Mouse (Mus musculus): ENCODE measurements around the gene Ttc19.
"Not testable (repeated sequence)": the region's sequence is repeated elsewhere in the genome, so short reads cannot be mapped to it uniquely, and the experiment has no call there.

Ttc19 gene

DNA sequence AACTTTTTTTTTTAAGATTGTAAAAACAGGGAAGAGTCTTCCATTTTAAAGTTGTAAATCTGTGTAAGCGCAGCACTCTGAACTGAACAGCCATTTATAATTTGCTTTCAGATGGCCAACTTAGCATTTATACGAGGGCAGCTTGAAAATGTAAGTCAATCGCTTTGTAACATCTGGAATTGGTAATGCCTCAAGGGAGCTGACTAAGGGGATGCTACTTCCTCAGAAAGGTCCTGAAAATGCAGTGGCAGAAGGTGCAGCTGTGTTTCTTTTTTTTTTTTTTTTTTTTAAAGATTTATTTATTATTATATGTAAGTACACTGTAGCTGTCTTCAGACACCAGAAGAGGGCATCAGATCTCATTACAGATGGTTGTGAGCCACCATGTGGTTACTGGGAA lies 2.7 kb downstream of the Ttc19 start:
- not testable (repeated sequence) for DNase-seq (ENCODE audit: low spot score)

DNA sequence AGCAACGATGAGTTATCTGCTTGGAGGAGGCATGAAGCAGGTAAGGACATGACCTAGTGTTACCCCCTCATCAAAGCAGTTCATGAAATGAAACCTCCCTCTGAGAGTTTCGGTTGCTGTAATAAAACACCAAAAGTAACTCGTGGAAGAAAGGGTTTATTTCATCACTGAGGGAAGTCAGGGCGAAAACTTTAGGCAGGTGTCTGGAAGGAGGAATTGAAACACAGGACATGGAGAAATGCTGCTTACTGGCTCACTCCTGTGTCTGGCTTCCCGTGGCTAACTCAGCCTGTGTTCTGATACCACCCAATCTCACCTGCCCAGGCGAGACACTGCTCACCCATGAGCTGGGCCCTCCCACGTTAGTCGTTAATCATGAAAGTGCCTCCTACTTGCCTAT lies 3.7 kb downstream of the Ttc19 start:
- DNase-seq (ENCODE audit: low spot score): no peak

DNA sequence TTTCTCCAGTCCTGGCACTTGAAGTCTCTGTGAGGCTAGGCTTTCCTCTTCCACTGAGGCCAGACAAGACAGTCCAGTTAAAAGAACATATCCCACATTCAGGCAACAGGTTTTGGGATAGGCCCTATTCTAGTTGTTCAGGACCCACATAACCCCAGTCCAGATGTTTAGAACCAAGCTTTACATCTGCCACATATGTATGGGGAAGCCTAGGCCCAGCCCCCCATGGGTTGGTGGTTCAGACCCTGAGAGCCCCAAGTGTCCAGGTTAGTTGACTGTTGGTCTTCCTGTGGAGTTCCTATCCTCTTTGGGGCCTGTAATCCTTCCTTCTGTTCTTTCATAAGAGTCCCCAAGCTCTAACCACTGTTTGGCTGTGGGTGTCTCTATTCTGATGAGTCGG lies 6.4 kb downstream of the Ttc19 start:
- DNase-seq (ENCODE audit: low spot score): no peak

DNA sequence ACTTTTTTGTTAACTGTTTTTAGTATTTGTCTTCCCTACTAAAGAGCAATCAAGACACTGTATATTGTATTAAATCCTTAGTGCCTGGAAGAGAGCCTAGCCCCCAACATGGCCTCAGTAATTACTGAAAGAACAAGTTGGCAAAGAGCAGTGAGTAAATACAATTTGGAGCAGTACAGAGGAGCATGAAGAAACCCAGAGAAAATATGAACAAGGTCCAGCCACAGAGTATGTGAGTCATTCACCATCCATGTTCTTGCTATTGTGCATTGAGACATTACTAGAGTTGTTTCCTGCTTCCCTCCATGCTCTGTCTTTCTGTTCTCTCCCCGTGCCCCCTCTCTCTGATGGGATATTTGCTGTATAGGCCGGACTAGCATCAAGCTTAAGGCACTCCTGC lies 12.8 kb downstream of the Ttc19 start:
- no peak for DNase-seq (ENCODE audit: low spot score)

DNA sequence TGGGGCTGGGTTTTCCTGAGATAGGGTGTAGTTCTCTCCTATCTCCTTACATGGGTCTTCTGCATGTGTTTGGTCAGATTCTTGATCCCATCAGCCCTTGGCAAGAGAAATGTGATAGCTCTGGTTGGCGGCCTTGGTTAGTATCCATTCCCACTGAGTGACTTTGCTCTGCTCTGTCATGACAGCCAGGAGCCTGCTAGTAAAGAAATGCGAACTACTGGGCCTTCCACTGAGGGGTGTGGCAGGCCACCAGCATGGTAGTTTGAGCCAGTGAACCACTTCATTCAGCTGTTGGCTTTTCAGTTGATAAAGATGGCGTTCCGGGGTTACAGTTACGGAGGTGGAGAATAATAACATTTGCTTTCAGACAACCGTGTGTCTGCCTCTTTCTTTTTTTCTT lies 17.6 kb downstream of the Ttc19 start:
- DNase-seq (ENCODE audit: low spot score): no peak

DNA sequence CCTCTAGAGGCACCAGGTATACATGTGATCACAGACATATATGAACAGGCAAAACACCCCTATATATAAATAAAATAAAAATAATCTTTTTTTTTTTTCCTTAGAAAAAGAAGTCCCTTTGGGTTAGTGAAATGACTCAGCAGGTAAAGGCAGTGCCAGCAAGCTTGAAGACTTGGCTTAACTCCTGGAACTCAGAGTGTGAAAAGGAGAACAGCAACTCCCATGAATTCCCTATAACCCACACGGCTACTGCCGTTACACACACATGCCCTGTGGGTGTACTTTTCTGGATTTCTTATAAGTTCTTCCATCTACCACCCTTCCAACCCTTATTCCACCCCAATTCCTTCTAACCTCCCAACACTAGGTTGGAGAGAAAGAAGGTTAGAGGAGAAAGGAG lies 24.6 kb downstream of the Ttc19 start:
- no peak for DNase-seq (ENCODE audit: low spot score)

DNA sequence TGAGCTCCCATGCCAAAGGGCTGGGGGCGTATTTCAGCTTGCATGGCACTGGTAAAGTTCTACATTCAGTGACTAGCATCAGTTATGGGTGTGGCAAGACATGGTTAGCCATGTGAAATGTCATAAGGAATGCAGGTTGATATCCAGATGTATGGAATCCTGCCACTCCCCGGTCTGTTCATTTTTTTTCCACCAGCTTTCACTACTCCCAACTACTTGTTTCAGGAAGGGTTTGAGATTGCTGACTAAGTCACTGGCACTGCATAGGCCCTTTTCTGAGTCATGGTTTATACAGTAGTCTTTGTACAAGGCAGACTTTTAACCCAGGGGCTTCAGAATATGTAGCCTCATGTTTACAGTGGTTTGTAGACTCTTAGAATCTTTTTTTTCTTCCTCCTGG lies 28.0 kb downstream of the Ttc19 start:
- no peak for DNase-seq (ENCODE audit: low spot score)

DNA sequence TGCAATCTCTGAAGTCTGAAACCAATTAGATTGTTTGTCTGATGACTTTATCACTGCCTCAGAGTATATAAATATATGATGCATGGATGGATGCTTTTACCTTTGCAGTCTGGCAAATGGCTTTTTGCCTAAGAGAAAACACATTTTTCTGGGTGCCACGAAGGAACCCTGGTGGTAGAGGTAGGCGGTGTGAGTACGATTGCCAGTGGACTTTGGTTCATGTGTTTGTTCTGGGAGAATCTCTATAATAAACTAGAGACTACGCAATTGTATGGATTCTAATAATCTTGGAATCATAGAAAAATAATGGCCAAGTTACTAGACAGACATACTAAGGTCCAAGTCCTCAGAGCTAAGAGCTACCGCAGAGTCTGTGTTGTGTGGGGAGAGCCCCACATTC lies 33.7 kb downstream of the Ttc19 start:
- no peak for DNase-seq (ENCODE audit: low spot score)

DNA sequence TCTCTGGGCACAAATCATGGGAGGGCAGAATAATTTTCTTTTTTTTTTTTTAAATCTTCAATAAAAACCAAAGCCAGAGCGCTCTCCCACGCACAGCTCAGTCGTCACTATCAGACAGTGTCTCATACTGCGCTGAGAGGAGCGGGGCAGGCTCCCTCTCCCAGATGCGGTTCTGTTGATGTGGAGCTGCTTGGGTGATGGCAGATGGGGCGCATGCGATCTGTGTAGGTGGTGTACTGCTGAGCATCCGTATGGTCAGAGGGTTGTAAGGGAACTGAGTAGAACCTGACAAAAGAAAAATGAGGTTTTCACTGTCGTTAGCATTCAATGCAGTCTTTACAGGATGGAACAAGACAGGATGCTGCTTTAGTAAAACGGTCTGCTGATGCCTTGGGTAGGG lies 36.5 kb downstream of the Ttc19 start:
- DNase-seq (ENCODE audit: low spot score): peak; percentile 69

DNA sequence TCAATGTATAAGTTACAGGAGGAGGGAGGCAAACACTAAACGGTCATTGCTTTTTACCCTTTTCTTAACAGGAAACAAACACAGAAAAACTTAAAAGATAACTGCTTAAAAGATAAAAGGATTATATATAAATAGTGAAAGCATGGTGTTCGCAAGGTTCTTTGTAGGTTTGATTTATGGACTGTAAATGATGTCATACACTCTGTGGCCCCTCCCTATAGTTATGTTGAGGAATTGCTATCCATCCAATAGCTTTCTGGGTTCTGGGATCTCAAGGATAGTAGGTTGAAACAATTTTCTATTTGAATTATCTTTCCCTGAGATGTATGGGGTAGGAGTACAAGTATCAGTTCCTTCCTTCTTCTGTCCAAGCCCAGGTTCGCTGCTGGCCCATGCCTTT lies 38.8 kb downstream of the Ttc19 start:
- no peak for DNase-seq (ENCODE audit: low spot score)

DNA sequence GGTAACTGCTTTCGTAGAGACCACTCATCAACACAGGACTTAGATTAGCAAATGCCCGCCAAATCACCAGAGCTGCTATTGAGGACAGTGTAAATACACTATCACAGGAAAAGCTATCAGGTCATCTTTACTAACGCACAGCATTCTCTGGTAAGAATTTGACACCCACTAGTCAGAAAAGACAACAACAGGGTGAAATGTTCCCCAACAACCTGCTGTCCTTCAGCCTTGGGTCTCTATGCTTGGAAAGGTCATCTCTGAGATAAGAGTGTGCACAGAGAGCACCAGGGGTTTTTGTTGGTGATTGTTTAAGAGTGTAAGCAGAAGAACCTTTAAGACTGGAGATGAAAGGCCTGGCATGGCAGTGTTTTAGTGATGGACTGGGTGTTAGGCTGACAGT lies 42.4 kb downstream of the Ttc19 start:
- DNase-seq (ENCODE audit: low spot score): no peak

DNA sequence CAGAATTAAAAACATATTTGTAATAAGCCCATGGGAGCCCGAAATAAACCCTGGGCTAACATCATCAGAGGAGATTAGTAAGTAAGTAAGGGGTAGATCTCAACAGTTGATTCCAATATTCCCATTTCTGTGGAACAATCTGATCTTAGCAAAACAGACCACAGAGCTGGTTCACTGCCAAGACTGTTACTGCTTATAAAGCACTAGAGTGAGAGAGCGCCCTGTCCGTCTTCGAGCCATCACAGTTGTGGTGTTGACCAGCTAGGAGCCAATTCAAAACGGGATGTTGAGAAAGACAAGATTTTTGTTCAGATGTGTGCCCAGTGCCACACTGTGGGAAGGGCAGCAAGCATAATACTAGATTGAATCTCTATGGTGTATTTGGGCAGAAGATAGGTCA lies 49.9 kb downstream of the Ttc19 start:
- DNase-seq (ENCODE audit: low spot score): no peak

DNA sequence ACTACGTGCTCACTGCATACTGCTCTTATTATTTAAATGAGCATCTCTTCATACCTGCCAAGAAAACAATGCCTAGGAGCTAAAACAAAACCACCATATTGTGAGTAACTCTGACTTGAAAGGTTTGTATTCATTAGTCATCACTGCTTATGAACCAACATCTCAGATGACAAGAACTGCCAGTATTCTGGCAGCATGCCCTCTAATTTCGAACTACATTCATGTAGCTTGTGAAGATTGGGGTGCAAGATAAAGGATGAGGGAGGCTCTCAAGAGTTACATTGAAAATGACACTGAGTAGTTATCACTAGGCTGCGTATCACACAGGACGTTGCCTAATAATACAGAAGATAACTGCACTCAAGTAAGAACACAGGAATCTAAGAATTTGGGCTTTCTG lies 51.0 kb downstream of the Ttc19 start:
- no peak for DNase-seq (ENCODE audit: low spot score)

DNA sequence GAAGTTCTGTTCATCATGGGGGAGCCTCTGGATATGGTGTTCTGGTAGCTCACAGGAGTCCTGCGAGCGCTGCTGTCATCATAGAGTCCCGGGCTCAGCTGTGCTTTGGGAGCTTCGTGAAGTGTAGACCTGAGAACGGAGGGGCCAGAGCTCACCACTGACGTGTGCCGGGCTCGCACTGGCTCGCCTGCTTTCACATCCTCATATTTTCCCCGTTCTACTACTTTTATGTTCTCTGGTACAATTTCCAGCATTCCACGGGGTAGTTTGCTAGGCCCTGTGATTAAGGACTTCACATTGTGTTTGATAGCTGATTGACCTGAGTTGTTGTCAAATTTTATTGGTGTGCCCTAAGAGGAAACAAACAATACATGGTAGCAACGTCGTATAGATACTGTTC lies 61.7 kb downstream of the Ttc19 start:
- DNase-seq (ENCODE audit: low spot score): no peak

DNA sequence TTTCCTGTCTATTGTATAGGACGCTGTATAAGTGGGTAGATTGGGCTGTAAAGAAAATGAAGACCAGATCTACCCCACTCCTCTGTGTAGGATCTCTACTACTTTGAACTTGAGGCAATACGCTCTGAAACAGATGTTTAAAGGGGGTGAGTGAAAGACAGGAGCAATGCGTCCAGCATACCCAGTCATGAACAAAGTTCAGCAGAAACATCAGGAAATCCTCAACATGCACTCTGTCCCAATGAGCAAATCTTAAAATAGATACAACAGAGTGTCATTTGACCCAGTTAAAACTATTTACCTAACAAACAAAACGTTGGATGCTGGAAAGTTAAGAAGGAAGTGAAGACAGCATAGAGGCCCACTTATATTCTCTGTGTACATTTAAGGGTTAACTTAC lies 70.7 kb downstream of the Ttc19 start:
- DNase-seq (ENCODE audit: low spot score): no peak

DNA sequence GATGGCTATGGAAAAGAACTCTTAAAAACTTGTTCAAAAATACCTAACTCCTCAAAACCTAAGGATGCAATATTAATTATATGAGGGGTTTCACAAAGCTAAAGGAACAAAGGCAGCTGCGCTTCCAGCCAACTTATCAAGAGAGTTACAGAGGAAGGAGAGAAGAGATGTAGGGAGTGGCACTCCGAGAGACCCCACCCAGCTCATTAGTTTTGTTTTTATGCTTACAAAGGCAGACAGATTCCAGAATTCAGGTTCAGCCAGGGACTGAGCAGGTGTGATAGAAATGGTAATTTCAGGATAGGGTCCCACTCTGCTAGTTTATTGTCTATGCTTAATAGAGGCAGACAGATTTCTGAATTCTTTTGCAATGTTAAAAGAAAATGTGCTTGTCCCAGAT lies 73.9 kb downstream of the Ttc19 start:
- no peak for DNase-seq (ENCODE audit: low spot score)

DNA sequence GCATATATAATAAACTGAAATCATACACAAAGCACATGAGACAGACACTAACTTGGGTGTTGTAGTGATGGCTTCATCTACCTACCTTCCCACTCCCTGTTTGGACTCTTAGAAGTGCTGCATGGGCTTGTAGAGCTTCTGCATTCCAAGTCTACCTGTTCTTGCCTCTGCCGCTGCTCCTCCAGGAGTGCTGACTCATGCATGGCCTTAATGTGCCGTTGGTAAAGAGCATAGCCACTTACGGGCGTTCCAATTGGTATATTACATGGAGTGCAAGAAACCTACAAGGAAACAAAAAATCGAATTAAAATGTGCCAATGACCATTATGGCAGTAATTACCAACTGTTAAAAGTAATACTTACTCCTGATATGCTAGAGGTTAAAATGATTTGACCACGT lies 85.6 kb downstream of the Ttc19 start:
- no peak for DNase-seq (ENCODE audit: low spot score)

DNA sequence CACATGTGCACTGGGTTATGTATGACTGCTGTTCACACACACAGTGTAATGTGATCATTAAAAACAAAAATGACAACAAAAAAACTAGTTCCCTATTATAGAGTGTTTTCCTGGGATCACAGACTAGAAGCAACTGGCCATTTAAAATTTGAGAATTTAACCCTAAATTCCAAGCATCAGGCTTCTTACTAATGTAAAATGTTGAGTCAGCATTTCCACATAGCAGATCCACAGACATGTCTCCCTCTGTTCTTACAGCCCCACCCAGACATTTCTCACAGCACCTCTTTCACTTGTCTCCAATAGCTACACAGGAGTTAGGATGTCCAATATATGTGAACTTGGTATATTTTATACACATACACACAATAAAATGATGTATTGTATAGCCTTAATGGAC lies 88.7 kb downstream of the Ttc19 start:
- DNase-seq (ENCODE audit: low spot score): no peak

DNA sequence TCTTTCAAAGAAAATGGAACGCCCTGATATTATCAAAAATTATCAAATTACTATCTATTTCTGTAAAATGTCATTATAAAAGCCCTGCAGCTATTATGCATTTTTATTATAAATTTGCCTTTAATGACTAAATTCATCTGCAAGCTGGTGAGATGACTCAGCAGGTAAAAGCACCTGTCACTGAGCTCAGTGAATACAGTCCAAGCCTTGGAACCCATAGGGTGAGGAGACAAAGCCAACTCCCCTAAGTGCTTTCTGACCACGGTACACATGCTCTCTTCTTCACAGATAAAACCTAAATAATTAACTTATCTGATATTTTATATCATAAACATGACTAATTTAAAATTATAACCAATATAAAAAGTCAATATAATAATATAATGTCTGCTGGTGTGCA lies 90.5 kb downstream of the Ttc19 start:
- DNase-seq (ENCODE audit: low spot score): no peak

DNA sequence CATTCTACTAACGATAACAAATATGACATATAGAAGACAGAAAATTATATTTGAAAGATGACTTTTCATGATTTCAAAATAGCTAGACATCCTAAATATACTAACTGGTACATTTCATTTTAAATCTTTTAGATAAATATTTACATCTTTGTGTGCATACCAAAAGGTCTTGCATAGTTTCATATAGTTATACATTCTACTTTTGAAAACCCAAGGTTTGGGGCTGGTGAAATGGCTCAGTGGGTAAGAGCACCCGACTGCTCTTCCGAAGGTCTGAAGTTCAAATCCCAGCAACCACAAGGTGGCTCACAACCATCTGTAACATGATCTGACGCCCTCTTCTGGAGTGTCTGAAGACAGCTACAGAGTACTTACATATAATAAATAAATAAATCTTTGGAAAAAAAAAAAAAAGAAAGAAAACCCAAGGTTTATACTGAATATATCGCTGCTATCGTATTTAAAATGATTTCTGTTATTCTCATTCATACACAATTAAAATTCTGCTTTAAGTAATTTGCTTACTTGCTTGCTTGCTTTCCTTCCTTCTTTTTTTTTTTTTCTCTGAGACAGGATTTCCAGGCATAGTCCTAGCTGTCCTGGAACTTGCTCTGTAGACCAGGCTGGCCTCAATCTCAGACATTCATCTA lies 96.1 kb downstream of the Ttc19 start:
- not testable (repeated sequence) for DNase-seq (ENCODE audit: low spot score)

Measured in layer of hippocampus, adult 9-10 months (tissue).